Mouse (Mus musculus) CD4-positive, CD25-positive, alpha-beta regulatory T cell, adult 4 months (primary cell): ENCODE results near the gene Olfr1340. TPM values are rescaled to one million over a fixed set of nuclear protein-coding genes. Genes with fewer than 3 reads are reported as not detected.

Experiments
- ATAC-seq: one replicate; pipeline ENCODE4 v1.8.0; 2017
- polyA plus RNA-seq, 2 experiments: library from polyadenylated mRNA; unstranded; fragments of 100-300 nt; shearing (Covaris generic); gene quantifications; one replicate each; pipeline ENCODE4 v1.2.1; 2017

Olfr1340 gene
- polyA plus RNA-seq, result not detected

GRCm38 (mm10) chr4:118719838-118720237 lies at the start of gene Olfr1340:
TSS of gene Olfr1340 (plus strand) at chr4:118720138.
- no peak for ATAC-seq

GRCm38 (mm10) chr4:118687086-118687485 lies 32.9 kb upstream of the Olfr1340 start:
- no peak for ATAC-seq

GRCm38 (mm10) chr4:118692412-118692973 lies 27.4 kb upstream of the Olfr1340 start, which contains the start of gene Olfr1342:
TSS of gene Olfr1342 (minus strand) at chr4:118692756.
- no peak for ATAC-seq

- no peak for ATAC-seq
Observed at GRCm38 (mm10) chr4:118693812-118694211, 26.1 kb upstream of the Olfr1340 start.

- ATAC-seq, result no peak
Observed at GRCm38 (mm10) chr4:118703223-118703622, 16.7 kb upstream of the Olfr1340 start, which contains the start of gene Olfr1341. TSS of gene Olfr1341 (plus strand) at chr4:118703523.

- no peak for ATAC-seq
Observed at GRCm38 (mm10) chr4:118708086-118708485, 11.9 kb upstream of the Olfr1340 start.

GRCm38 (mm10) chr4:118711656-118712055 lies 8.3 kb upstream of the Olfr1340 start:
- no peak for ATAC-seq

- ATAC-seq, result no peak
Observed at GRCm38 (mm10) chr4:118721742-118722483, 2.0 kb downstream of the Olfr1340 start.

- ATAC-seq, result no peak
Observed at GRCm38 (mm10) chr4:118731875-118732274, 11.9 kb downstream of the Olfr1340 start, which contains the start of gene Olfr1339. TSS of gene Olfr1339 (plus strand) at chr4:118732175.

GRCm38 (mm10) chr4:118739574-118739973 lies 19.6 kb downstream of the Olfr1340 start:
- no peak for ATAC-seq

- no peak for ATAC-seq
Observed at GRCm38 (mm10) chr4:118740988-118741698, 21.2 kb downstream of the Olfr1340 start.

GRCm38 (mm10) chr4:118741881-118742280 lies 21.9 kb downstream of the Olfr1340 start:
- no peak for ATAC-seq

- ATAC-seq, result no peak
Observed at GRCm38 (mm10) chr4:118758637-118759036, 38.7 kb downstream of the Olfr1340 start, which contains the start of gene Olfr1338. TSS of gene Olfr1338 (minus strand) at chr4:118758737.

Other genes with a start within 250 kb of the Olfr1340 start
- under 1 TPM in 1 of 2 experiments, not detected in 1; 0.16 TPM for gene Tie1, start 230.1 kb upstream of the Olfr1340 start, polyA plus RNA-seq
- not detected for gene 2610528J11Rik, start 193.1 kb upstream of the Olfr1340 start, polyA plus RNA-seq
- gene Tmem125, start 176.1 kb upstream of the Olfr1340 start, polyA plus RNA-seq, result not detected
- gene Cfap57, start 99.4 kb upstream of the Olfr1340 start, polyA plus RNA-seq, result not detected
- gene Ebna1bp2, start 99.3 kb upstream of the Olfr1340 start, polyA plus RNA-seq, result 100 to 1,000 TPM; 167 to 193 TPM
- gene Olfr62, start 61.2 kb upstream of the Olfr1340 start, polyA plus RNA-seq, result not detected
- under 1 TPM in 1 of 2 experiments, not detected in 1; 0.26 TPM for gene Olfr1342, start 27.4 kb upstream of the Olfr1340 start, polyA plus RNA-seq
- gene Olfr1341, start 16.6 kb upstream of the Olfr1340 start, polyA plus RNA-seq, result under 1 TPM in 1 of 2 experiments, not detected in 1; 0.09 TPM
- gene Olfr1339, start 12.0 kb downstream of the Olfr1340 start, polyA plus RNA-seq, result not detected
- gene Olfr1338, start 38.6 kb downstream of the Olfr1340 start, polyA plus RNA-seq, result not detected
- gene Olfr1337, start 62.4 kb downstream of the Olfr1340 start, polyA plus RNA-seq, result not detected
- not detected for gene Olfr1335, start 89.8 kb downstream of the Olfr1340 start, polyA plus RNA-seq
- gene Olfr1333, start 116.1 kb downstream of the Olfr1340 start, polyA plus RNA-seq, result not detected
- not detected for gene Olfr1331, start 144.5 kb downstream of the Olfr1340 start, polyA plus RNA-seq
- gene Olfr1330, start 168.5 kb downstream of the Olfr1340 start, polyA plus RNA-seq, result under 1 TPM in 1 of 2 experiments, not detected in 1; 0.20 TPM
- not detected for gene Olfr1329, start 197.3 kb downstream of the Olfr1340 start, polyA plus RNA-seq
- not detected for gene Olfr1328, start 218.5 kb downstream of the Olfr1340 start, polyA plus RNA-seq
- not detected for gene Lao1, start 241.4 kb downstream of the Olfr1340 start, polyA plus RNA-seq